Comparison of ENCODE assay signal across 20 mouse cellular contexts in genomic region chr9:77404458-77404857, GRCm38 (mm10). TPM values are rescaled to one million over a fixed set of nuclear protein-coding genes. Genes with fewer than 3 reads are reported as not detected.
"Had no signal": no experiment of that assay in that cellular context is flagged by ENCODE, and none has a peak within 500 bp of the region (broad histone marks: within the 10 kb centered on the region; RNA-seq: fewer than 3 reads in every experiment).

No protein-coding gene starts in this region.

- ATAC-seq: liver, embryonic 12.5 days; lung, postnatal 0 days; midbrain, embryonic 16.5 days had no signal

- H3K4me2 ChIP-seq: liver, embryonic 12.5 days; lung, embryonic 15.5 days; midbrain, embryonic 12.5 days; neural tube, embryonic 12.5 days; stomach, embryonic 15.5 days had no signal

- DNase-seq: lung, adult 2 months; lung, postnatal 4 days; midbrain, embryonic 14.5 days; right cerebral cortex, postnatal 14 days; thymus, adult 2 months; thymus, postnatal 25 days; thymus, postnatal 4 days had no signal

- H3K9ac ChIP-seq: liver, embryonic 12.5 days; liver, embryonic 14.5 days; lung, embryonic 15.5 days; midbrain, embryonic 12.5 days; neural tube, embryonic 12.5 days; stomach, embryonic 15.5 days had no signal

- H3K9me3 ChIP-seq: liver, embryonic 12.5 days; lung, embryonic 15.5 days; megakaryocyte, embryonic 14.5 days; midbrain, embryonic 12.5 days; neural tube, embryonic 12.5 days; stomach, embryonic 15.5 days had no signal

- H3K36me3 ChIP-seq: liver, embryonic 12.5 days; lung, embryonic 15.5 days; midbrain, embryonic 12.5 days; neural tube, embryonic 12.5 days; stomach, embryonic 15.5 days had no signal

- H3K27ac ChIP-seq: liver, embryonic 12.5 days; liver, embryonic 14.5 days; lung, embryonic 15.5 days; midbrain, embryonic 12.5 days; neural tube, embryonic 12.5 days; stomach, embryonic 15.5 days; stomach, postnatal 0 days had no signal

- H3K4me3 ChIP-seq: liver, embryonic 12.5 days; lung, embryonic 15.5 days; megakaryocyte, embryonic 14.5 days; midbrain, embryonic 12.5 days; neural tube, embryonic 12.5 days; stomach, embryonic 15.5 days had no signal

- H3K4me1 ChIP-seq: liver, embryonic 12.5 days; megakaryocyte, embryonic 14.5 days; neural tube, embryonic 12.5 days; stomach, embryonic 15.5 days had no signal

- H3K27me3 ChIP-seq: lung, embryonic 15.5 days; midbrain, embryonic 12.5 days; neural tube, embryonic 12.5 days; stomach, embryonic 15.5 days had no signal

RNA-seq across cellular contexts. Expression of gene Mlip, which starts 51.7 kb away (rescaled TPM):
- total RNA-seq: monocyte, adult 5-6 weeks; neutrophil, adult 5-6 weeks had no signal
- polyA plus RNA-seq: liver, embryonic 12.5 days; liver, embryonic 14.5 days; spleen, adult 2 months had no signal
